Mouse (Mus musculus) monocyte, adult 59 days (primary cell): ENCODE results near the gene Dync2li1. TPM values are rescaled to one million over a fixed set of nuclear protein-coding genes. Genes with fewer than 3 reads are reported as not detected.

Source experiments
- total RNA-seq, 2 experiments: library from RNA; stranded (reverse); gene quantifications; one replicate each; pipeline ENCODE4 v1.2.4; 2023

Dync2li1 gene
- total RNA-seq, result 1 to 10 TPM; 1.4 to 1.7 TPM

GRCm38 (mm10) chr17:84626276-84626856 lies at the start of gene Dync2li1:
Gene Dync2li1, plus strand, starts transcription at chr17:84626496.

DNA sequence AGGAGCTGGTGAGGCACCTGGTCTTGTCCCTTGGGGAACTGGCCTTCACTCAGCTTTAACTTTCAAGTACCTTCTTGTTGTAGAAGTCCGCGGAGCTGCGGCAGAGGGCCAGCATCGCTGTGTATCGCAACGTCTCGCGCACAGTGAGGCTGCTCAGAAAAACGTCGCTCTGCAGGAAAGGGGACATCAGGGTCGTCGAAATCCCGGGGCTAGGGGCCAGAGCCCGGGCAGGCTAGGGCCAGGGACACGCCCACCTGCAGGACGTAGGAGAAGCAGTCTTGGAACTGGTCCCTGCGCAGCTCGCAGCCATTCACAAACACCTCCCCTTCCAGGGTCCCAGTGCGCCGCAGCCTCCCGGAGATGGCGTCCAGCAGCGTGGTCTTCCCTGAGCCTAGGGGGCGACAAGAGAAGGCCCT lies 49.7 kb downstream of the Dync2li1 start, which contains the start of gene Abcg8:
Gene Abcg8 (plus strand): TSS at position 352 of the 416 bp plus-strand sequence.

GRCm38 (mm10) chr17:84682734-84683717 lies 56.7 kb downstream of the Dync2li1 start, which contains the start of gene Abcg5:
Gene Abcg5, minus strand, starts transcription at chr17:84683011.

Other genes with a start within 250 kb of the Dync2li1 start
- 10 to 100 TPM; 22.0 to 26.1 TPM for gene Thada, start 160.3 kb upstream of the Dync2li1 start, total RNA-seq
- not detected for gene Plekhh2, start 114.6 kb upstream of the Dync2li1 start, total RNA-seq
- gene Abcg8, start 49.8 kb downstream of the Dync2li1 start, total RNA-seq, result not detected
- not detected for gene Abcg5, start 56.5 kb downstream of the Dync2li1 start, total RNA-seq
- 10 to 100 TPM; 21.1 to 27.5 TPM for gene Lrpprc, start 164.3 kb downstream of the Dync2li1 start, total RNA-seq